Mouse (Mus musculus) neural tube, embryonic 10.5 days (tissue): Measurements from ENCODE around the gene Gm2115.

Source experiments
- DNase-seq: peaks from one replicate; pipeline ENCODE4 v3.0.0-alpha.2; 2017; ENCODE audit warnings: low spot score; ENCODE audit errors: extremely low spot score

Gm2115 gene

GRCm38 (mm10) chr7:84586360-84587100 lies 57.8 kb downstream of the Gm2115 start:
- DNase-seq: no peak

GRCm38 (mm10) chr7:84587101-84587783 lies 58.5 kb downstream of the Gm2115 start:
- no peak for DNase-seq

- DNase-seq: no peak
Measured at GRCm38 (mm10) chr7:84590622-84591021, 61.9 kb downstream of the Gm2115 start.

- DNase-seq: no peak
Measured at GRCm38 (mm10) chr7:84591347-84591746, 62.6 kb downstream of the Gm2115 start.

- DNase-seq: peak; percentile 33
Measured at GRCm38 (mm10) chr7:84594087-84594916, 65.5 kb downstream of the Gm2115 start.

GRCm38 (mm10) chr7:84594917-84595303 lies 66.2 kb downstream of the Gm2115 start:
- no peak for DNase-seq

GRCm38 (mm10) chr7:84596002-84596401 lies 67.2 kb downstream of the Gm2115 start:
- DNase-seq: no peak

- no peak for DNase-seq
Measured at GRCm38 (mm10) chr7:84596633-84597032, 67.9 kb downstream of the Gm2115 start.

GRCm38 (mm10) chr7:84600631-84601030 lies 71.9 kb downstream of the Gm2115 start:
- DNase-seq: no peak

- DNase-seq: peak; percentile 7
Measured at GRCm38 (mm10) chr7:84601331-84601730, 72.6 kb downstream of the Gm2115 start.

GRCm38 (mm10) chr7:84604501-84604900 lies 75.7 kb downstream of the Gm2115 start:
- DNase-seq: peak; percentile 11

- DNase-seq: peak; percentile 41
Measured at GRCm38 (mm10) chr7:84605033-84605687, 76.4 kb downstream of the Gm2115 start.

GRCm38 (mm10) chr7:84605704-84606292 lies 77.0 kb downstream of the Gm2115 start:
- peak; percentile 49 for DNase-seq

- peak; percentile 39 for DNase-seq
Measured at GRCm38 (mm10) chr7:84606293-84606749, 77.6 kb downstream of the Gm2115 start, which contains the start of gene Fah. Gene Fah, minus strand, starts transcription at chr7:84606722.

GRCm38 (mm10) chr7:84611609-84612008 lies 82.9 kb downstream of the Gm2115 start:
- DNase-seq: no peak

- DNase-seq: no peak
Measured at GRCm38 (mm10) chr7:84612445-84612844, 83.7 kb downstream of the Gm2115 start.

- DNase-seq: no peak
Measured at GRCm38 (mm10) chr7:84618951-84619350, 90.2 kb downstream of the Gm2115 start.

- no peak for DNase-seq
Measured at GRCm38 (mm10) chr7:84620956-84621355, 92.2 kb downstream of the Gm2115 start.

- no peak for DNase-seq
Measured at GRCm38 (mm10) chr7:84623718-84624117, 95.0 kb downstream of the Gm2115 start.

- no peak for DNase-seq
Measured at GRCm38 (mm10) chr7:84631878-84632277, 103.1 kb downstream of the Gm2115 start.
